Mouse (Mus musculus): ENCODE measurements around the gene Olfr804.

The Olfr804 gene

GRCm38 (mm10) chr10:129702910-129703309 is at the start of gene Olfr804:
Gene Olfr804 (plus strand): TSS chr10:129703210.
- no peak for DNase-seq (ENCODE audit: low spot score in 2 of 2)

- no peak for DNase-seq (ENCODE audit: low spot score in 2 of 2)
Observed at GRCm38 (mm10) chr10:129657394-129657793, 45.6 kb upstream of the Olfr804 start, which contains the start of gene Olfr800. Gene Olfr800 (plus strand): TSS chr10:129657694.

- no peak for DNase-seq (ENCODE audit: low spot score in 2 of 2)
Observed at GRCm38 (mm10) chr10:129673765-129674164, 29.2 kb upstream of the Olfr804 start, which contains the start of gene Olfr801. Gene Olfr801 (minus strand): TSS chr10:129673865.

- DNase-seq (ENCODE audit: low spot score in 2 of 2) = no peak
Observed at GRCm38 (mm10) chr10:129688069-129688468, 14.9 kb upstream of the Olfr804 start, which contains the start of gene Olfr802. Gene Olfr802 (minus strand): TSS chr10:129688169.

GRCm38 (mm10) chr10:129694186-129694585 is 8.8 kb upstream of the Olfr804 start, which contains the start of gene Olfr803:
Gene Olfr803 (minus strand): TSS chr10:129694286.
- no peak for DNase-seq (ENCODE audit: low spot score in 2 of 2)

- DNase-seq (ENCODE audit: low spot score in 2 of 2) = no peak
Observed at GRCm38 (mm10) chr10:129729275-129729674, 26.3 kb downstream of the Olfr804 start, which contains the start of gene Olfr805. Gene Olfr805 (minus strand): TSS chr10:129729375.

- DNase-seq (ENCODE audit: low spot score in 2 of 2) = no peak
Observed at GRCm38 (mm10) chr10:129741821-129742220, 38.8 kb downstream of the Olfr804 start, which contains the start of gene Olfr806. Gene Olfr806 (minus strand): TSS chr10:129741921.

GRCm38 (mm10) chr10:129757693-129758092 is 54.7 kb downstream of the Olfr804 start, which contains the start of gene Olfr807:
Gene Olfr807 (minus strand): TSS chr10:129757793.
- no peak for DNase-seq (ENCODE audit: low spot score in 2 of 2)

Measured in spleen, postnatal 4 days (tissue).